Mouse (Mus musculus) embryonic facial prominence, embryonic 15.5 days (tissue): ENCODE data around the gene Ddx55. TPM values are rescaled to one million over a fixed set of nuclear protein-coding genes. Genes with fewer than 3 reads are reported as not detected.

Experiments
- polyA plus RNA-seq: library from polyadenylated mRNA; unstranded; fragments of >200 nt; fragmentation: Nextera tagmentation; extraction: Ambion mirVana; gene quantifications from 2 replicates; pipeline ENCODE4 v1.2.1, GENCODE M21; 2015

The Ddx55 gene
- polyA plus RNA-seq, 1 experiment from 2014 or later, result 17.7 TPM

Other genes starting within 250 kb of the Ddx55 start
- 6.8 and 9.6 TPM in 2 replicates for gene Mphosph9, start 224.9 kb upstream of the Ddx55 start, polyA plus RNA-seq
- gene 2810006K23Rik, start 224.8 kb upstream of the Ddx55 start, polyA plus RNA-seq, result 16.9 and 17.8 TPM in 2 replicates
- gene Cdk2ap1, start 189.8 kb upstream of the Ddx55 start, polyA plus RNA-seq, result 48.7 and 66.6 TPM in 2 replicates
- 75.9 and 76.7 TPM in 2 replicates for gene Sbno1, start 126.9 kb upstream of the Ddx55 start, polyA plus RNA-seq
- 71.2 and 72.0 TPM in 2 replicates for gene Kmt5a, start 112.9 kb upstream of the Ddx55 start, polyA plus RNA-seq
- gene Rilpl2, start 74.5 kb upstream of the Ddx55 start, polyA plus RNA-seq, result 38.0 and 40.2 TPM in 2 replicates
- 26.3 and 26.5 TPM in 2 replicates for gene Snrnp35, start 69.7 kb upstream of the Ddx55 start, polyA plus RNA-seq
- gene Rilpl1, start 21.5 kb upstream of the Ddx55 start, polyA plus RNA-seq, result 23.2 and 25.1 TPM in 2 replicates
- gene Tmed2, start 12.2 kb upstream of the Ddx55 start, polyA plus RNA-seq, result 566 and 571 TPM in 2 replicates
- gene Eif2b1, start 26.3 kb downstream of the Ddx55 start, polyA plus RNA-seq, result 66.4 and 72.3 TPM in 2 replicates
- gene Gtf2h3, start 26.3 kb downstream of the Ddx55 start, polyA plus RNA-seq, result 58.2 and 60.3 TPM in 2 replicates
- 41.9 and 45.3 TPM in 2 replicates for gene Atp6v0a2, start 75.7 kb downstream of the Ddx55 start, polyA plus RNA-seq
- 0.50 and 0.94 TPM in 2 replicates for gene Dnah10, start 172.2 kb downstream of the Ddx55 start, polyA plus RNA-seq